Mouse (Mus musculus): ENCODE data around the gene Gm49380. TPM values are rescaled to one million over a fixed set of nuclear protein-coding genes. Genes with fewer than 3 reads are reported as not detected.

Gene Gm49380
- polyA plus RNA-seq, 1 experiment from 2014 or later: 0.36 TPM

DNA sequence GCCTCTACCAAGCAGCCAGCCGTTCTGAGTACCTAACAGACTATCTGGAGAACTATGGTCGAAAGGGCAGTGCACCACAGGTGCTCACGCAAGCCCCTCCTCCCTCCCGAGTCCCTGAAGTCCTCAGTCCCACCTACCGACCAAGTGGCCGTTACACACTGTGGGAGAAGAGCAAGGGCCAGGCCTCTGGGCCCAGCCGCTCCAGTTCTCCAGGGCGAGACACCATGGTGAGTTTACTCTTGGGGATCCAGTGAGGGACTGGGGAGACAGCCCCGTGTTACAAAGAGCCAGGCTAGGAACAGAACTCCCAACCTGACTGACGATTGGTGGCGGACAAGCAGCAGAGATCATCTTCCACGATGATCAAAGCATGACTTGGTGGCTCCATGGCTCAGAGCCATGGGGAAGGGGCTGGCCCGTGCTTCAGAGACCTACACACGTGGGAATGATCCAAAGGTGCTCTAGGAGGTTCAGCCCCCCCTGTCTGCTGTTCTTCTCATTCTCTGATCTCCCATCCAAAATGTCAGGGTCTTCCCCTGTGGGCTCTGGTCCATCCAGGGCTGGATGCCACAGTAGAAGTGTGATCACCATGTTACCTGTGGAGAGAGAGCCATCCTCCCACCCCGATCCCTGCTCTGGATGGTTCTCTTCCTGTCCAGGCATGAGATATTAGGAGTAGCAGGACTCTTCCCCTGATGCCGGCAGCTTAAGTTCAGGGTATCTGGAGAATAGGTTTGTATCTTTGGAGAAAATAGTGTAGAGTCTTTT is 37.1 kb downstream of the Gm49380 start:
- Histone ChIP-seq H3K4me3 (no peak overlapping the region), H3K4me1 (peaks cover 72% of the 10 kb centered on the region), H3K27me3 (ENCODE audit: poor library complexity, severe bottlenecking) (peaks cover 71% of the 10 kb centered on the region), H3K36me3 (replicated peaks) (no peaks in the 10 kb centered on the region), H3K27ac (no peak overlapping the region), H3K9me3 (no peaks in the 10 kb centered on the region)
- DNase-seq (ENCODE audit: extremely low spot score, low spot score): no peak
- WGBS: 62% methylated on average over 16 of the region's 16 CpGs

GRCm38 (mm10) chr9:44075276-44075995 is 37.9 kb downstream of the Gm49380 start:
- Histone ChIP-seq H3K9me3 (no peaks in the 10 kb centered on the region), H3K4me3 (no peak overlapping the region), H3K36me3 (replicated peaks) (no peaks in the 10 kb centered on the region), H3K27ac (0 out of 2 replicates have a peak overlapping the region, but pooled peaks have one; percentile 18), H3K4me1 (peaks cover 77% of the 10 kb centered on the region), H3K27me3 (ENCODE audit: poor library complexity, severe bottlenecking) (peaks cover 70% of the 10 kb centered on the region)
- WGBS: 71% methylated on average over 24 of the region's 24 CpGs
- DNase-seq (ENCODE audit: extremely low spot score, low spot score): no peak

DNA sequence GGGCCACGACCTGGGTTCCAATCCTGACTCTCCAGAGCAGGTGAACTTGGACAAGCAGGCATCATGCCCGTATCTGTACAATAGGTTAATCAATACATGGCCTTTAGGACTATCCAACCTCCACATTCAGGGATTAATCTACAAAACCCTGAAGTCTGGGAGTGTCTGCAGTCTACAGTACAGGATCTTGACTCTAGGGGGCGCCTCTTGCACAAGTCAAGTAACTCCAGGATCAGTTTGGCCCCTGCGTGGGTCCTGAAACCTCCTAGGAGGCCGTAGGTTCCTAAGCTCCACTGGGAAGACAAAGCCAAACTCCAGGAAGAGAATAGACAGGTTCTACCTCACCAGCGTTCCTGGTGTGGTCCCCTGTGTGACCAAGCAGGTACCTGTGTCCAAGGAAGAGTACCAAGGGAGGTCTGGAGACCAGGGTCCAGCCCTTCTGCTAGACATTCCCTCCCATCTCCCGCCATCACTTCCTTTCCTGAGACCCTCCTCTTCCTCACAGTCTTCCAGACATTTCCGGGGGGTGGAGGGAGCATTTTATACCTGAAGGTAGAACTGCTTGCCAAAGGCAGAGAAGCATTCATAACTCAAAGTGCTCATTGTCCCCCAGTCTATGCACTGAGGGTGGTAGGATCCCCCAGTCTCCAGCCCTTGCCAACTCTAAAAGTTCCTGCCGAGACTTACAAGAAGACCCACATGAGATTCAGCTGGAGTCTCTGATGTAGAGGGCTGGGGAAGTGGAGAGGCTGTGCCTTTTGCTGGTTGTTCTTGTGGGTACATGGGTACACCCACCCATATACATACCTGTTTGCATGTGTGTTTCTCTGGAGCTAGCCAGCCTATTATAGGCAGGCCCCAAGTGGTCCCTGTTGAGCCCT is 38.7 kb downstream of the Gm49380 start:
- Histone ChIP-seq H3K27me3 (ENCODE audit: poor library complexity, severe bottlenecking) (peaks cover 66% of the 10 kb centered on the region), H3K27ac (no peak overlapping the region), H3K4me3 (no peak overlapping the region), H3K4me1 (peaks cover 84% of the 10 kb centered on the region), H3K9me3 (no peaks in the 10 kb centered on the region), H3K36me3 (replicated peaks) (no peaks in the 10 kb centered on the region)
- 57% methylated on average over 9 of the region's 9 CpGs for WGBS
- no peak for DNase-seq (ENCODE audit: extremely low spot score, low spot score)

DNA sequence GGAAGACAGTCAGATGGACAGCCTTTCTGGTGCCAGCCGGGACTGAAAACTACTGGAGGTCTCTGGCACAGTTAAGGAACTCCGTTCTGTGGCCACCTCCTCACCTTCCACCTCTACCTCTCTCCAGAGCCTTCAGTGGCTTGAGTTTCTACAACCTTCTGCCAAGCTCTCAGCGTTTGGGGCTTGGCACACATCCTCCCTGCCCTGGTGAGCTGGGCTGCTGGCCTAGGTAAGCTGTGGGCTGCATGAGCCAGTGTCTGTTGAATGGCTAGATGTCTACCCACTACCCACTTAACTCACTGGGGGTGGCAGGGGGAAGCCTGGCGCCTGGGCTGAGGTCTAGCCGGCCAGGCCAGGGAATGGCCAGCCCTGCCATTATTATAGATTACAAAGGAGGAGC is 40.2 kb downstream of the Gm49380 start:
- peaks cover 65% of the 10 kb centered on the region for H3K27me3 ChIP-seq (ENCODE audit: poor library complexity, severe bottlenecking)

GRCm38 (mm10) chr9:44072599-44072915 is 40.7 kb downstream of the Gm49380 start:
- peaks cover 85% of the 10 kb centered on the region for H3K4me1 ChIP-seq
- no peaks in the 10 kb centered on the region for H3K9me3 ChIP-seq
- peaks cover 65% of the 10 kb centered on the region for H3K27me3 ChIP-seq (ENCODE audit: poor library complexity, severe bottlenecking)
- no peak for DNase-seq (ENCODE audit: extremely low spot score, low spot score)
- 34% methylated on average over 4 of the region's 4 CpGs for WGBS
- H3K4me3 ChIP-seq: peak overlapping the region; percentile 36
- peak overlapping the region; percentile 84 for H3K27ac ChIP-seq
- H3K36me3 ChIP-seq (replicated peaks): no peaks in the 10 kb centered on the region

More for the DNA sequence above, 40.2 kb downstream of the Gm49380 start:
- Histone ChIP-seq H3K27ac (peak overlapping the region; percentile 84), H3K4me3 (peak overlapping the region; percentile 12; the same call in 1 of the 2 replicates), H3K36me3 (replicated peaks) (no peaks in the 10 kb centered on the region), H3K4me1 (peaks cover 80% of the 10 kb centered on the region), H3K9me3 (no peaks in the 10 kb centered on the region)
- DNase-seq (ENCODE audit: extremely low spot score, low spot score): no peak
- 60% methylated on average over 5 of the region's 5 CpGs for WGBS

DNA sequence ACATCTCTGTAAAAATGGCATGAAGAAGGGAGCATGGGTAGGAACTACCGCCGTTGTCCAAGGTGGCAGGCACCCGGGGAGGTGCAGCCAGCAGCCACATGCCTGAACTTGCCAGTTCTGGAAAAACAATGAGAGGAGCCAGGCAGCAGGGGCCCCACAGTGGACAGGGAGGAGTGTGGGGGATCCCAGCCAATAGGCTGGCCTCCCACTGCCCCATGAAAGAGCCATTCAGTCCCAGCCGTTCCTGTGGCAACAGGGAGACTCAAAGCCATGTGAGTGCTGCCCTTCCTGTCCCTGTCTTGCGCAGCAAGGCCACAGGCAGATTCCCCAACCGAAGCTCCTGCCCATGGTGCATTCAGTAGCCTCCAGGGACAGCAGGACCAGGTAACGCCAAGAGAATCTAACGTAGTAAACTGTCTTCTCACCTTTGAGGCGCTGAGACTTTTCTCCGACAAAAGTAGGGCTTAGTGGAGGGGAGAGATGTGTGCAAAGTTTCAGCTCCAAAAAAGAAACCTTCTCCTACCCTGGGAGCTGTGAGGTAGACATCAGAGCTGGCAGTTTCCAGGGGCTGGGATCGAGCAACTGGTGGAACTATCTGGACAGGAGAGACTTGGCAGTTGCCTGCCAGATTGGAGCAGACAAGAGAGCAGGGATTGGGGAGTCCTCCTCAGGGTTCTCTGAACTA is 41.2 kb downstream of the Gm49380 start:
- 23% methylated on average over 11 of the region's 11 CpGs for WGBS

DNA sequence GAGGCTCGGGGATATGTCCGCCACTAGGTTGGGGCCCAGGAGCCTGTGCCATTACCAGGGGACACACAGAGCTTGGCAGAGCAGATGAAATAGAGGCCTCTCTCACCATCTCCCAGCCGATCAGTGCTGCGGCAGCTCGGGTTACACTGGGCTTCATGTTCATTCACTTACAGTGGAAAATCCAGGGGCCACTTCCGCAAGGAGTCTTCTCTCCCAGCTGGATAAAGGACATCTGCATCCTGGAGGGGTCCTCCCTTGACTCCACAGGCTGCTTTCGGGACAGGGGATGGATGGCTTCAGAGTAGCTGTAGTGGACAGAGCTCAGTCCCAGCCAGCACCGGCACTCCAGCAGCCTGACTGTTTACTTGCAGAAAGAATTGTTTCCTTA is 42.5 kb downstream of the Gm49380 start:
- Histone ChIP-seq H3K27me3 (ENCODE audit: poor library complexity, severe bottlenecking) (peaks cover 57% of the 10 kb centered on the region), H3K4me3 (peak overlapping the region; percentile 8; the same call in 1 of the 2 replicates), H3K9me3 (no peaks in the 10 kb centered on the region), H3K4me1 (peaks cover 87% of the 10 kb centered on the region), H3K36me3 (replicated peaks) (no peaks in the 10 kb centered on the region), H3K27ac (peak overlapping the region; percentile 84)
- no peak for DNase-seq (ENCODE audit: extremely low spot score, low spot score)
- 51% methylated on average over 8 of the region's 8 CpGs for WGBS

More for the DNA sequence above, 41.2 kb downstream of the Gm49380 start:
- Histone ChIP-seq H3K4me3 (peak overlapping the region; percentile 36), H3K27ac (peak overlapping the region; percentile 84), H3K36me3 (replicated peaks) (no peaks in the 10 kb centered on the region), H3K4me1 (peaks cover 90% of the 10 kb centered on the region), H3K27me3 (ENCODE audit: poor library complexity, severe bottlenecking) (peaks cover 63% of the 10 kb centered on the region), H3K9me3 (no peaks in the 10 kb centered on the region)
- DNase-seq (ENCODE audit: extremely low spot score, low spot score): peak; percentile 74

DNA sequence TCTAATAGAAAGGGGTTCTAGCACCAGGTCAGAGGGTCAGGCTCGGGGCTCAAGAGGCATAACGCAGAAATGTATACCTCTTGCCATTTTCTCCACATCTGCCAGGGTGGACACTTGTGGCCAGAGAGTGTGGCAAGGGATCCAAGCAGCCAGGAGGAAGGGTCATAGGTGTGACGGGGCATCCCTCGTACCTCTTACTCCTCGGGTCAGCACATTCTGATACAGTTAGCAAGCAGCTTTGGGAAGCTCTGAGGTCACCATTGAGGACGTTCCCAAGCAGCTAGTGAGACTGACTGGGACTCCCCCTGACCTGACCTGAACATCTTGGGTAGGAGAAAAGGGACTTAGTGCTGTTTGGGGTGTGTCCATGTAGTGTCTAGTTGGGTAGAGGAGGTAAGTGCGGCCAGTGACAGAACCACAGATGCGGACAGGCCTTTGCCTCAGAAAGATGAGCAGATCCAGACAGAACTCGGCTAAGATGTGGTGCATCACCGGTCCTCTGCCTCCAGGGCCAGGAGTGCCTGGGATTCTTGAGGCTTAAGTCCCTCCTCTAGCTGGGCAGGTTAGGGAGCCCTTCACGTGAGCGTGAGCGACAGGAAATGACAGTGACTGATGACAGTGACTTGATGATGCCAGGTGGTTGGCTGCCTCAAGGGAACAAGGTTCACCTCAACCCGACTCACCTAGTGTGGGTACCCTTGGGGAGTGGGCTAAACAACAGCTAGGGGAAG is 43.0 kb downstream of the Gm49380 start:
- Histone ChIP-seq H3K9me3 (no peaks in the 10 kb centered on the region), H3K36me3 (replicated peaks) (no peaks in the 10 kb centered on the region), H3K27ac (peak overlapping the region; percentile 84), H3K4me3 (peak overlapping the region; percentile 8; the same call in 1 of the 2 replicates), H3K4me1 (peaks cover 81% of the 10 kb centered on the region), H3K27me3 (ENCODE audit: poor library complexity, severe bottlenecking) (peaks cover 51% of the 10 kb centered on the region)
- no peak for DNase-seq (ENCODE audit: extremely low spot score, low spot score)
- WGBS: 69% methylated on average over 14 of the region's 14 CpGs

DNA sequence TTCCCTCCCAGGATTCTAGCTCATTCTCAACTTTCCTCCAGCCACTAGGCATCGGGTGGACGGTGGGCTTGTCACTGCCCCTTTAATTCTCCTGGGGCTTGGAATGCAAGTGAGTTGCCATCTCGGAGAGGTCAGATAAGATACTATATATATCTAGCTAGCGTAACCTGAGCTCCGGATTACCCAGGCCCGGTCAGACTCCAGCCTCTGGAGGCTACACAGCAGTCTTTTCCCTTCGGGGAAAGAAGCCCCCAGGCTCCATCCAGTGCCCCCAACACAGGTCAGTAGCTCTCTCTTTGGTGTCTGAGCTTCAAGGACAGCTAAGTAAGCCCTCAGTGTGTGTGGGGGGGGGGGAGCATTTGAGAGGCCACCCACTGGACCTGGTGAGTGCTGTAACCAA is 44.0 kb downstream of the Gm49380 start:
- H3K27ac ChIP-seq: peak overlapping the region; percentile 48; the same call in 1 of the 2 replicates
- 25% methylated on average over 7 of the region's 7 CpGs for WGBS
- peaks cover 74% of the 10 kb centered on the region for H3K4me1 ChIP-seq

GRCm38 (mm10) chr9:44067960-44068330 is 45.4 kb downstream of the Gm49380 start:
- Histone ChIP-seq H3K27ac (no peak overlapping the region), H3K27me3 (ENCODE audit: poor library complexity, severe bottlenecking) (peaks cover 39% of the 10 kb centered on the region), H3K4me1 (peaks cover 61% of the 10 kb centered on the region), H3K4me3 (no peak overlapping the region; the same call in 1 of the 2 replicates), H3K36me3 (replicated peaks) (no peaks in the 10 kb centered on the region), H3K9me3 (no peaks in the 10 kb centered on the region)
- WGBS: 80% methylated on average over 6 of the region's 6 CpGs
- no peak for DNase-seq (ENCODE audit: extremely low spot score, low spot score)

More for the DNA sequence above, 44.0 kb downstream of the Gm49380 start:
- no peak for DNase-seq (ENCODE audit: extremely low spot score, low spot score)
- H3K36me3 ChIP-seq (replicated peaks): no peaks in the 10 kb centered on the region
- no peak overlapping the region for H3K4me3 ChIP-seq
- H3K27me3 ChIP-seq (ENCODE audit: poor library complexity, severe bottlenecking): peaks cover 41% of the 10 kb centered on the region
- H3K9me3 ChIP-seq: no peaks in the 10 kb centered on the region

- peaks cover 55% of the 10 kb centered on the region for H3K4me1 ChIP-seq
- no peaks in the 10 kb centered on the region for H3K36me3 ChIP-seq (replicated peaks)
- H3K9me3 ChIP-seq: no peaks in the 10 kb centered on the region
- WGBS: 11% methylated on average over 15 of the region's 15 CpGs
- peak overlapping the region; percentile 61 for H3K4me3 ChIP-seq
- peak overlapping the region; percentile 78 for H3K27ac ChIP-seq
- DNase-seq (ENCODE audit: extremely low spot score, low spot score): no peak
- H3K27me3 ChIP-seq (ENCODE audit: poor library complexity, severe bottlenecking): peaks cover 34% of the 10 kb centered on the region
These were observed 45.9 kb downstream of the Gm49380 start for GRCm38 (mm10) chr9:44067241-44067959.

All from forebrain, embryonic 10.5 days (tissue).